Mouse (Mus musculus) cerebellum, adult 11-12 months (tissue): ENCODE results near the gene Lrrc8d.
"Not testable (repeated sequence)": the region's sequence is repeated elsewhere in the genome, so short reads cannot be mapped to it uniquely, and the experiment has no call there.

Experiments
- DNase-seq: peaks from one replicate; pipeline ENCODE4 v3.0.0; 2022

The Lrrc8d gene

DNA sequence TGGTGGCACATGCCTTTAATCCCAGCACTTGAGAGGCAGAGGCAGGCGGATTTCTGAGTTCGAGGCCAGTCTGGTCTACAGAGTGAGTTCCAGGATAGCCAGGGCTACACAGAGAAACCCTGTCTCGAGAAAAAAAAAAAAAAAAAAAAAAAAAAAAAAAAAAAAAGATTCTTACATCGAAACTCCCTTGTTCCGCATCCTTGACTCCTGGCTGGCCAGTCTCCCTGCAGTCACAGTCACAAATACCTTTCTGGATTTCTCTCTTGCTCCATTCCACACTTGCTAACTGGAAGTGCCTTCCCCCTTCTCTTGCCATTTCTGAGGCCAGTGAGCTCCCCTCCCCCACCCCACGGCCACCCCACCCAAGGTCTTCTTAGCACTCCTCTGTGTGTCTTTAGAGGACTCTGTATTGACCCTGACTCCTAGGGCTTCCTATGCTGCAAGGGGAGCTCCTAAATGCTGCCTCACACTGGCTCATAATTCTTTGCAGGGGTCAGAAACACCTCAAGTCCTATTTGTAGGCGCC lies 13.9 kb upstream of the Lrrc8d start:
- DNase-seq, result not testable (repeated sequence)

DNA sequence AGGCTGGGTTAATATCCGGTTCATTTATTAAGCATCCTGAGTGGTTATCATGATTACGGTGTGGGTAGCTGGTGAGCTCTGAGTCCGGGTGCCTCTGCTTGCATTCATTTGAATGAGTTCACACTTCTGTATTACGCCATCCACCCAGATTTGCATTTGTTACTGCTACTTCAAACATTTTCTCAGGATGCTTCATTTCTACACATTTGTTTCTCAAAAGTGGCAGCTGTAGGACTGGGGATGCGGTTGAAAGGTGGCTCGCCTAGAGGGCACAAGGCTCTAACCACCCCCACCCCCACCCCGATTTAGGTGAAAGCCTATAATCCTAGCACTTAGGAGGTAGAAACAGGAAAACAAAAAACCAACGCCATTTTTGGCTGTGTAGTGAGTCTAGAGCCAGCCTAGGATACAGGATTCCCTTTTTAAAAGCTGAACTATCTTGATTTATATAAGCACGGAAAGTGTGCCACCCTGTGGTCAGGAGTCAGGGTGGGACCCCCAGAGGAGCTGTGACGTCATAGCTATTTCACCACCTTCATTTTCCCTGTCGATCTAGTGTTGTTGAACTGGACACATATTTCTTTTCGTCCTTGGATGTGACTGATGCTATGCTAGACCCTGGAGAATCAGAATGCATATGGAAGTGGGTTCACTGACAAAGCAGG lies 13.3 kb upstream of the Lrrc8d start:
- no peak for DNase-seq

DNA sequence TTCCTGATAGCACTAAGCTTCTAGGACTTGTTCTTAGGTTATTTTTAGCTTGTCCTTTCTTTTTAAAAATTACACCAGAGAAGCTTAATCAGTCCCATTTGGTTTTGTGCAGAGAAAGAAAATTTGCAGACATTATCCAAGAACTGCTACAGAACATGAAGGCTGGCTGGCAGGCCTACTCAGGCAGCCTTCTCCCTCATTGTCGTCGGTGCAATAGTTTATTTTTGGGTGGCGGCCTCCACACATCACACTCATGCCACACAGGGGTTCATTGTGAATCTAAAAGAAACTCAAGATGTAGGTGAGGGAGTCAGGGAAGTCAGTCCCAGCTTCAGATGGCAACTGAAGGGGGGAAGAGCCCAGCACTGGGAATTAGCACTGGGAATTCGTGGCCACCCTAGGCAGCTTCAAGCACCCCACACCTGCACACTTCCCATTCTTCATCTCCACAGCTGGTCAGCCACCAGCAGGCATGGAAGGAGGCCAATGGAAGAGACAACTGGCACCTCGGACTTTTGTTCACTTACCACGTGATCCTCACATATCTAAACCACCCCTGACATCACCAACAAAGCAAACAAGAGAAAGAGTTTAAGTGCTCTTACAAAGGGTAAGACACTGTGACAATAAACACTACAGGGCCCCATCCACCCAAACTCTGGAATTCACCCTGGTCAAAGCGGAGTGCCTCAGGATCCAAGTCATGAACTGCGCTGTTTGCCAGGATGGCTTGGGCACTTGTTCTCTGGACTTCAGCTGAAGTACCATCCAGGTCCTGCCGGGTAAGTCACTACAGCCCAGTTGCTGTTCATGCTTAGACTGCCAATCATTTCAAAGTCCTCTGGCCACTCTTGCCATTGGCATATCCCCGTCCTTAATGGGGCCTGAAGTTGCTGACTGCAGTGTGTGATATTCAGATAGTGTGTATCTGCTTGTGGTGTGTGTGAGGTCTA lies 9.0 kb upstream of the Lrrc8d start:
- DNase-seq, result no peak

DNA sequence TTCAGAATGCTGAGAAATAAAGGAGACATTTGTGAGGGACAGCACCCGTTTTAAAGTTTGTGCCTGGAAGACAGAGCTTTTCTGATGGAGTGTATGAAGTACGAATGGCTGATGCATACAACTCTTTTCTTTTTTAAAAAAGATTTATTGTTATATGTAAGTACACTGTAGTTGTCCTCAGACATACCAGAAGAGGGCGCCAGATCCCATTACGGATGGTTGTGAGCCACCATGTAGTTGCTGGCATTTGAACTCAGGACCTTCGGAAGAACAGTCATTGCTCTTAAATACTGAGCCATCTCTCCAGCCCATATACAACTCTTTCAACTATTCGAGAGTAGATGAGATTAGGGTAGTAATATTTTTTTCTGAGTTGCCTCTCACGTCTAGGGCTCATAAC lies 8.1 kb upstream of the Lrrc8d start:
- DNase-seq, result no peak

DNA sequence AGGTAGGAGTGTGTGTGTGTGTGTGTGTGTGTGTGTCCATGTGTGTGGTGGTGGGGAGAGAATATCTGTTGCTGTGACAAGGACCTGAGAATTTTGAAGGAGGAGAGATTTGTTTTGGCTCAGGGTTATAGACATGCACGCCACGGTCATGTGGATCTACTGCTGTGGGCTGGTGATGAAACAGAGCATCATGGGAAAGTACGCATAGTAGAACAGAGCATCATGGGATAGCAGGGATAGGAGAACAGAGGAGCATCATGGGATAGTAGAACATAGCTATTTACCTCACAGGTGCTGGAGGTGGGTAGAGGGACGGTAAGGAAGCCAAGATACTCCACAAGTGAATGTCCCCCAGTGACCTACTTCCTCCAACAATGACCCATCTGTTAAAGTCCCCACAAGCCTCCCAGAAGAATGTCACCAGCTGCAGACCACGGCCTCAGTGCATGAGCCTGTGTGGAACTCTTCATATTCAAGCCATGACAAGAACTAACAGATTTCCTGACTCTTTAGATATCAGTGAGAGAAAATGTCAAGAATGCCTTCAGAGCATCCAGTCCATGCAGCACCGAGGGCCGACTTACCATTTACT lies 5.3 kb upstream of the Lrrc8d start:
- DNase-seq, result no peak

DNA sequence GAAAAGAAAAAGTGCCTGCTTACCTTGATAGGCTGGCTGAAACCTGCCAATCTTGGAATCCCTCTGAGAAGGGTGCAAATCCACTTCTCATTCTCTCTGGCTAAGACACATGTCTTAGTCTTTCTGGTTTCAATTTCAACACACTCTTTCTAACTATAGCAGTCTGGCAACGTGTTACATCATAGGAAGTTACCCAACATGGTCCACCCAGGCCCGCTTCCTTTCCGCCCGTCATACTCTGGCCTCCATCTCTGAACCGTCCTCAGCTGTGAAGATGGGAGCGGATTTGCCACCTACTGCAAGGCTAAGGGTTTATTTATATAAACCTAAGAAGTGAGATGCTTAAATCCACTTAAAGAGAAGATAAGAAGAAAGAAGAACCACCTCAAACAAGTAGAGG lies 3.7 kb upstream of the Lrrc8d start:
- DNase-seq, result no peak

DNA sequence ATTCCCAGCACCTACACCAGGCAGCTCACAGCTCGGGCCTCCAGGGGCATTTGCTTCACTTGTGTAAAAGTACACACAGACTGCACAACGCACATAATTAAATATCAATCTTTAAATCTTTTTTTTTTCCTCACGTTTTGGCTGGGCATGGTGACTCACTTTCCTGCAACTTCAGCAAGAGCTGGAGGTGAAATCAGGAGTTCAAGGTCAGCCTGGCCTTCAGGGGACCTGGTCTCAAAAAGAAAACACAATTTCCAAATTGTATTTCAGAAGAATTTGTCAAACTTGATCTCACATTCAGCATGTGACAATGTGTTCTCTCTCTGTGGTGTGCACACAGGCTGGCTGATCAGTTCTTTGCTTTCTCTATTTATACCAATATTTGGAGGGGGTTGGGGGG lies 1.9 kb upstream of the Lrrc8d start:
- no peak for DNase-seq

DNA sequence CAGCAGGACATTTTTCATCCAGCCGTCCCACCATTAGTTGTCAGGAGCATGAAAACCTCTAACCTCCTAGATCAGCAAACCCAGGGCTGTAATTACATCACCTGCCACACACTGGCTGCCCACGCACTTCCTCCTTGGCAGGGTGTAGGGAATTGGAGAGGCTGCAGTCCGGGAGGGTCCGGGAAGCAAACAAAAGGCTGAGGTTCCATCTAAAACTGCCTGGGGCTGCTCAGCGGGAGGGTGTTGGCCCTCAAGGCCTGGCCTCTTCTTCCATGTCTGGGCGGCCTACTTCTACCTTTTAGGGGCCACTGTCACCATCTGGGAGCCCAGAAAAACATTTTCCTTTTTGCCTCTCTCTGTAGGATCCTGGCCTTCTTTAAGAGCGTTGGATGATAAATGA lies 1.1 kb upstream of the Lrrc8d start:
- peak; percentile 53 for DNase-seq

DNA sequence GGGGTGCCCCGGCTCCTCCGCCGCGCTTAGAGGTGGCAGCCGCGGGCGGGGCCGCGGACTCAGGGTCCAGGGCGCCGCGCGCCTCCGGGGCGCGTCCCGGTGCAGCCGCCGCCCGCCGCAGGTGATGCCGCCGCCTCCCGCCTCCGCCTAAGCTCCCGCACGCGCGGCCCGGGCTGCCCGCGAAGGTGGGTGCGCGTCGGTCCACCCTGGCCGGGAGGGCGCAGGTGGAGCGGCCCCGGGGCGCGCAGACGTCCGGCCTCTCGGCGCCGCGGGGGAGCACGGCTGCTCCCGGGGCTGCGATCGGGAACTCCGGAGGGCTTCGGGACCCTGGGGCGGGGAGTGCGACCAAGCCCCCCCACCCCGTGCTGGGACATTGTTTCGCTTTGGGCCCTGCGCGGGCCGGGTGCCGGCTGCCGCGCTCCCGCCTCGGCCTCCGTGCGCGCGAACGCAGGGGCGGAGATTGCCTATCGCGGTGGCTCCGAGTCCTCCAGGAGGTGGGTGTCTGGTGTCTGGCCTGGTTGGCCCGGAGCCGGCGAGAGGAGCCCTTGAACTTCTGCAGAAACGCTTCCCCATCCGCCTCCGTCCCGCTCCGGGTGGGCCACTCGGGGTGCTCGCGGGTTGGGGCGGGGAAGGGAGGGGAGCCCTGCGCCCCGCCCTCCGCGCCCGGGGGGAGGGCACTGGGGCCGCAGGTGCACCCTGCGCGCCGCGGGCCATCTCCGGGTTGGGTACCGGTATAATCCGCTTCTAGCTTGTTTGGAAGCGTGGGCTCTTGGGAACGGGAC lies 492 bp downstream of the Lrrc8d start:
- peak; percentile 77 for DNase-seq

DNA sequence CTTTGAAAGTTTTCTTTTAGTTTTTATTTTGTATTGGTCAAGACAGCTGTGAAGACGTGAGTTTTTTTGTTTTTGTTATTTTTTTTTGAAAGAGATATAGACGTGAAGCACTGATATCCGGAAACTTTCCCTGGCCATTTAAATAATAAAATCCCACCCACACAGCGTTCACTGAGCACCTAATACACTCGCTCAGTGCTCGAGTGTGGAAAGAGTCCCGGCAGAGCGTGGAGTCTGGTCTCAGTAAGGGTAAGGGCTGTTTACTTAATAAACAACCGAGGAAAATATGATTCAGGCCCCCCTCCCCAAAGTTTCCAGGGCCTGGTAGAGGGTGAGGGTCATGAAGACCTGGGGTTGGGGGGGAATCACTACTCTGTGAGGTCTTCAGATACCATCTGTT lies 1.6 kb downstream of the Lrrc8d start:
- DNase-seq, result no peak

DNA sequence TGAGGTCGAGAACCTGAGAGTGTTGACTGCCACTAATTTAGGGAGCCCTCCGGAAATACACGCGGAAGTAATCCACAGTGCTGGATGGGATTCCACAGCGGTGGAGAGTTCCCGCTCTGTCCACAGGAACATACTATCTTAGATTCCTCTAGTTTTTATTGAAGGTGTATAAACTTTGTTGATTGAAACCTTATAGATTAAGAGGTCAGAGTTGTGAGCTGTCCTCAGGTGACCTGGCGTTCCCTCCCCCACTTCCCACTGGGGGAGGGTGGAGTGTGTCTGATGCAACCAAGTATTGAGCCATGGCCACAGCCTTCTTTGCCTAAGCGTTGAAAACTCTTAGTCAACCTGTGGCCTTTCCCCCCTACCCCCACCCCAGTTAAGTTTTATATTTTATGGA lies 2.1 kb downstream of the Lrrc8d start:
- DNase-seq, result no peak

DNA sequence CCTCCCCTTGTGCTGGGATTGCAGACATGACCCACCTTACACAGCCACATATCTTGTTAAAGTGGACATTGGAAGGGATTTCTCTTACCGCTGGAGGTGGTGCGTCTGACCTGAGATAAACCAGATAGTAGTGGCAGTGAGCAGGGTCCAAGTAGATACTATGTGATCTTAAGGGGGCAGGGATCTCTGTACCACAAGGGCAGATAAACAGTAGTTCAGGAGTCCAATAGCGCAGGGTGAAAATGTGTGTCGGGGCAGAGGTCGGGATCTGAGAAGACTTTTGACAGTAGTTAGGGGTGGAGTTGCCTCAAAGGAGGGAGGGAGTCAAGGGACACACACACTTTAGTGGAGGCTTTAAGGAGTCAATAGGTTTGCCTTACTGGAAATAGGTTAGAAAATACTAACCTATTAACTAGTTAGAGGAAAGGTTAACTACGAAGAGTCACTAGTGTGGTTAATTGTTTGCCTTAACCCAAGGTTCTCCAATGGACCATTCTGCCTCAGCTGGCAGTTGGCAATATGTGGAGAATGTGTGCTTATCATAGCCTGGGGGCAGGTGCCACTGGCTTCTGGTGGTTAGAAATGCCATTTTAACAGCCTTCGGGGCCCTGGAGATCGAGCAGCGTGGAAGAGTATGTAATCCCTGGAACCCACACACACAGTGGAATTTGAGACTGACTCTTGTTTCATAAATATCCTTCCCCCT lies 3.0 kb downstream of the Lrrc8d start:
- no peak for DNase-seq

DNA sequence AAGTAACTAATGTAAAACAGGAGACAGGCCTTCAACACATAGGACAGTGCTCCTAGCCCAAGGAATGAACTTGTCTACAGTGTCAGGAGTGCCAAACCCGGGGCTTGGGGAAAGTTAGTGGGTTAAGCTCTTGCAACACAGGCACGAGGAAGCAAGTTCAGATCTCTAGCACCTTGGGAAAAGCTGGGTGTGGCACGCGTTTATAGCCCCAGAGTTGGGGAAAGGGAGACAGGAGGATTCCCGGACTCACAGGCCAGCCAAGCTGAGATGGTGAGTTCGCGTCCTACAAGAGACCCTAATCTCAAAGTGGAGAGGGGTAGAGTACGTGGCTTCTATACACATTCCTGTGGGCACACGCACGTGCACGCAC lies 3.5 kb downstream of the Lrrc8d start:
- DNase-seq, result no peak

DNA sequence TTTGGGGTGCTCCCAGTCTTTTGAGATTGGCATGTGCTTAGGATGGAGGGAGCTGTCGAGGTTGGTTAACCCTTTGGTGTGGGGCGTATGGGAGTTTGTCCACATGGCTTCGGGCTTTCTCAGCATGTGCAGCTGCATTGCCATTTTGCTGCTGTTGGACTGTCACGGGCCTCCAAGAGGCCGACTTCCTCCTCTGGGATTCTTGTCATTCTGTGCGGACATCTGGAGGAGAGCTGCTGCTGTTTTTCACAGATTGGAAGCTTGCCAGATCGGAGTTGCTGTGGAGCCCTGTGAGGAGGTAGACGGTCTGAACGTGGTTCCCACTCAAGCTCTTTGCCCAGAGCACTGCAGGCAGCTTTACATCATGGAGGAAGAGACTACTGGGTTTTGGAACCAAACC lies 4.8 kb downstream of the Lrrc8d start:
- no peak for DNase-seq

DNA sequence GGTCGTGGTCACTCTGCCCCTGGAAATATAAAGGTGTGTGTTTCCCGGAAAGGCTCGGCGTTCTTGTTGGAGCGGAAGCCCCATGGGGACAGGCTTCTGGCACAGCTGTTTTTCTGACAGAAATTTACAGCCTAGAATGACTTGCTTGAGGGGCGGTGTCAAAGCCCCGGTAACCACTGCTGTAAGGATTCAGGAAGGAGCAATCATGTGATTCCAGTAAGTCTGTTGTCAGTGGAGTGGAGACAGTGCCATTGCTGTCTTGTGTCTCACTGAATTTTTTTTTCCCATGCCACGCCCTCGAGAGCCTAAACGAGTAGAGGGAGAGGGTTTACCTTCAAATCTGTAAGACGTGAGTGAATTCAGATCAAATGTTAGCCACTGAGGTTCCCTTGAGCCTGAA lies 6.9 kb downstream of the Lrrc8d start:
- no peak for DNase-seq

DNA sequence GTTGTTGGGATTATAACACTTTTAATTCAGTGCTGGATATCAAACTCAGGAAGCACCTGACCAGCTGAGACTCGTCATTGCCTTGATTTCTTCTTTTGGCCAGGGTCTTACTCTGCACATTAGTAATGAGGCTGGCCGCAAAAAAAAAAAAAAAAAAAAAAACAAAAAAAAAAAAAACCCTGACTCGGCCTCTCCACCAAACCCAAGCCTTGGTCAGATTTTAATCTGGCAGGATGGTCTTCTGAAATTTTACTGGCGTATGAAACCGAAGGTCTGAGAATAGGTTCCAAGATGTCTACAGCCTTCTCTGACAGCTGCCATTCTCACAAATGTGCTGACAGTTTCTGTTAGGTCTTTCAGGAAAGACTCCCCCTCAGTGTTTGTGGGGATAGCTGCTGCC lies 8.5 kb downstream of the Lrrc8d start:
- no peak for DNase-seq

DNA sequence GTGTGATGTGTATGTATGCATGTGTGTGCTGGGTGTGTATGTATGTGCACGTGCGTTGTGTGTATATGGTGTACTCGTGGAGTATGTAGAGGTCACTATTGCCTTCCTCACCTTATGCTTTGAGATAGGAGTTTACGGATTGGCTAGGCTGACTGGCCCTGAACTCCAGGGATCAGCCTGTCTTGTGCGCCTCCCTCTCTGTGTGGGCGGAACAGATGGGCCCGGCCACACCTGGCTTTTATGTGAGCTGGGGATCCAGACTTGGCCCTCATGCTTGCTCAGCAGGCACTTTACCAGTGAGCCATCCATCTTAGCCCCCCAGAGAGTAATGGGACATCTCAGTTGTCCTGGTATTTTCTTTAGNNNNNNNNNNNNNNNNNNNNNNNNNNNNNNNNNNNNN lies 10.7 kb downstream of the Lrrc8d start:
- no peak for DNase-seq

DNA sequence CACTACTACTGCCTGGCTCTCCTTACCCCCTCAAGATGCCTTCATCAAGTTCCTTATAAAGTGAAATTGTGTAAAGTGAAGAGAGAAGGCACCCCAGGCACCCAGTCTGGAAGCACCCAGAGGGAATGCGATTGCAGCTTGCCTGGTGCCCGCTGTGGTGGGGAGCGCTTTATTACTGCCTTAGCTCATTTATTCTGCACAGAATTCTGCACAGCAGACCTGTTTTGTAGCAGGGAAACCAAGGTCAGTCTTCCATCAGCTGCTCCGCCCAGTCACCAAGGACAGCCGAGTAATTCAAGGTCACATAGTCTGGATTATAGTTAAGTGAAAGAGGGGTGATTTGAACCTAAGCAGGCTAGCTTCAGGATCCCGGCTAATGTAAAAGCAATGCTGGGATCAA lies 14.7 kb downstream of the Lrrc8d start:
- DNase-seq, result no peak

DNA sequence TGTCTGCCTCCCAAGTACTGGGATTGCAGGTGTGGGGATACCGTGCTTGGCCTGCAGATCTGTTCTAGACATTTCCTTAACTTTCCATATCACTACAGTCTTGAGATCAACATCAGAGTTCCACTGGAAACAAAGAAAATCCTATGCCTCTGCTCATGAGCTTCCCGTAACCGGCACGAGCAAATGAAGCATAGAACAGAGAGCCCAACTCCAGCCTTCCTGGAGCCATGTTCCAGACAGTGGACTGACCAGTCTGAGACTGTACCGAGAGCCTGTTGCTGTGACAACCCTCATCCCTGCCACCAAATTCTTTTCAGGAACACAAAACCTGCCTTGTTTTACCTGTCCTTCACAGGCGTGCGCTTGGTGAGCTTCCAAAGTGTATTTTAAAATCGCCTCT lies 15.3 kb downstream of the Lrrc8d start:
- DNase-seq, result no peak

DNA sequence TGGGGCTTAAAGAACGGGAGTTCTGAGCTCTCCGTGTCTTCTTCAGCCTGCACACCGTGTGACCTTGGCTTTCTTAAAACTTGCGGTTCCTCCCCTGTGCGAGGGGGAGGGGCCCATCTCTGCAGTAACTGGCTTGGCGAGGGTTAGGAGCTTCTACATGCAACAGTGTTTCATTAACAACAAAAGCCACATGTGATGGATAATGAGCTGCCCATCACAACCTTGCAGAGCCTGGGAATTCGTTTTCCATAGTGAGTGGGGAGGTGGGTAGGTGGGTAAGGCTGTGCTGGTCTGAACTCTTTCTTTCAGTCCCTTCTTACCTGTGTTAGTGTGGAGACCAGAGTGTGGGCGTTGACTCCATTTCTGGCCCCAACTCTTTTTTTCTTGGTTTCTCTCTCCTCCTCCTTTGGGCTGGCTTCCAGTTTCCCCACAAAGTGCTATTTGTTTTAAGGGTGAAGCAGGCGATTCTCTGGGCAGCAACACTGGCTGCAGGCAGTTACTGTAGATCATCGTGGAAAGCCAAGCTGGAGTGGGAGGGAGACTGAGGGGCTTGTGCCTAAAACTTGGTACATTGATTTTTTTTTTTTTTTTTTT lies 15.9 kb downstream of the Lrrc8d start:
- DNase-seq, result no peak

DNA sequence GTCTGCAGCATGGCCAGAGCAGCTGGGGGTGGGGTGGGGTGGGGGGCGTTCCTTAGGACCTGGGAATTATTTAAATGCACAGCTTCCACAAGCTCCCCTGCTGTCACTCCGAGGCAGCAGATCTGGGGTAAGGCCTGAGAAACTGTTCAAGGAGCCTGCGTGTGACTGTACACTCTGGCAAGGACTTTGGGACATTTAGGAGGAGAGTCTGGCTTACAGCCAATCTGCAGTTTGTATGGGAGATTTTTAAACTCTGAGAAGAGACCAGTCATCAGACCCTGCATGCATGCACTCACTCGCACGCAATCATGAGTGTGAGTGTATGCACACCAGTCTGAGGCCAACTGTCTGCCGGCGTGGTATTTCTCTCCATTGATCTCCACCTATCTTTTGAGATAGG lies 17.5 kb downstream of the Lrrc8d start:
- DNase-seq, result no peak

DNA sequence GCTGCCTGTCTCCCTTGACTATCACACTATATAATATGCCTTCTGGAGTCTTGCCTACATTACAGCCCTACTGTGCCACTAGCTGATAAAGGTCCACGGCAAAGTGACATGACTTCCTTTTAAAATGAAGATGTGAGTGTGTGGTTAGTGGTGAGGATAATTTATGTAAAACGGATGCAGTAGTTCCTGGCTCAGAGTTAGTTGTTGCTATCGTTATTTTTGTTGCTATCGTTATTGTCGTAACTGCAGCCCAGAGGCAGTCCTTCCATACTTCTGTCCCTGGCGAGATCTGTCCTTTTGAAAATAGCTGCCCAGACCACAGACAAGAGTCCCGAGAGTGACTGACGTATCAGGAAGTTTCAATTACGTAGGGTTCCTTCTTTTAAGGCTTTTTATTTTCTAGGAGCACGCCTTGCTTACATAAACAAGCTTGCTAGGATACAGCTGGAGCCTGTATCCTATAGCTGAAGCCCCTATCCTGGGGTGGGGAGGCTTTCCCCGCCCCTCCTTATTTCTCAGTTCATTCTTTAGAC lies 18.4 kb downstream of the Lrrc8d start:
- no peak for DNase-seq
